Mouse (Mus musculus) frontal cortex, adult (tissue): ENCODE results near the gene Prmt3.

Source experiments
- ATAC-seq: cut with Nextera tagmentation; 2 replicates; pipeline ENCODE4 v1.9.2; 2017; ENCODE audit warnings: mild to moderate bottlenecking, moderate library complexity, mixed read lengths; ENCODE audit not compliant: low TSS enrichment

Gene Prmt3

GRCm38 (mm10) chr7:49853342-49854181 is 75.4 kb downstream of the Prmt3 start:
- no peak for ATAC-seq

GRCm38 (mm10) chr7:49857347-49857746 is 79.2 kb downstream of the Prmt3 start:
- ATAC-seq = no peak

- ATAC-seq = no peak
Observed at GRCm38 (mm10) chr7:49858257-49858656, 80.1 kb downstream of the Prmt3 start.

- ATAC-seq = no peak
Observed at GRCm38 (mm10) chr7:49859820-49860219, 81.7 kb downstream of the Prmt3 start.

- no peak for ATAC-seq
Observed at GRCm38 (mm10) chr7:49861196-49861595, 83.0 kb downstream of the Prmt3 start.

- ATAC-seq = no peak
Observed at GRCm38 (mm10) chr7:49863753-49864152, 85.6 kb downstream of the Prmt3 start.

- no peak for ATAC-seq
Observed at GRCm38 (mm10) chr7:49869656-49870055, 91.5 kb downstream of the Prmt3 start.

GRCm38 (mm10) chr7:49870276-49870675 is 92.1 kb downstream of the Prmt3 start:
- ATAC-seq = peak; percentile 83

- ATAC-seq = no peak
Observed at GRCm38 (mm10) chr7:49877307-49877706, 99.2 kb downstream of the Prmt3 start.

- no peak for ATAC-seq
Observed at GRCm38 (mm10) chr7:49879051-49879450, 100.9 kb downstream of the Prmt3 start.

GRCm38 (mm10) chr7:49879998-49880707 is 102.0 kb downstream of the Prmt3 start:
- ATAC-seq = no peak

GRCm38 (mm10) chr7:49882288-49882687 is 104.1 kb downstream of the Prmt3 start:
- no peak for ATAC-seq

GRCm38 (mm10) chr7:49882694-49883389 is 104.7 kb downstream of the Prmt3 start:
- ATAC-seq = peak; percentile 91

- no peak for ATAC-seq
Observed at GRCm38 (mm10) chr7:49887776-49888390, 109.7 kb downstream of the Prmt3 start.

- ATAC-seq = no peak
Observed at GRCm38 (mm10) chr7:49894786-49895185, 116.6 kb downstream of the Prmt3 start.

- ATAC-seq = no peak
Observed at GRCm38 (mm10) chr7:49895296-49895695, 117.2 kb downstream of the Prmt3 start.

- no peak for ATAC-seq
Observed at GRCm38 (mm10) chr7:49902003-49902552, 123.9 kb downstream of the Prmt3 start.

GRCm38 (mm10) chr7:49907191-49908171 is 129.3 kb downstream of the Prmt3 start:
- ATAC-seq = no peak
